Mouse (Mus musculus) fat pad, adult 2 months (tissue): ENCODE data around the gene Lta.

Experiments used
- DNase-seq: peaks from one replicate; pipeline ENCODE4 v3.0.0-alpha.2; 2011; ENCODE audit warnings: low read depth, low spot score; ENCODE audit errors: extremely low read depth

Gene Lta

DNA sequence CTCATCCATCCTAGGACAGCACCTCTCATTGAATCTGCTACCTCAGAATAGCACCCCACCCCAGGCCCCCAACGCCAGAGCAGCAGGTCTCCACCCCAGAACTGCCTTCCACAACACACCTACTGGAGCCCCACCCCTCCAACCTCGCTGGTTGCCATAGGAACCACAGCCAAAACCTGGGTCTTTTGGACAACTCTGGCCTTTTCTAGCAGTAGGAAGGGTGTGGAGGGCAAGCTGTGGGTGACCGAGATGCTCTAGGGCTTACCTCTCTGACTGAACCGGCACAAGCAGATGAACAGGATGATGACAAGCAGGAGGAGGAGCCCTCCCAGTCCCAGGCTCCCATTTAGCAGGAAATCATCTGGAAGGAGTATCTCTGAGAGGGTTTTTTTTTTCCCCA is 18.5 kb downstream of the Lta start:
- DNase-seq = no peak

GRCm38 (mm10) chr17:35185639-35186611 is 19.2 kb downstream of the Lta start:
- no peak for DNase-seq

DNA sequence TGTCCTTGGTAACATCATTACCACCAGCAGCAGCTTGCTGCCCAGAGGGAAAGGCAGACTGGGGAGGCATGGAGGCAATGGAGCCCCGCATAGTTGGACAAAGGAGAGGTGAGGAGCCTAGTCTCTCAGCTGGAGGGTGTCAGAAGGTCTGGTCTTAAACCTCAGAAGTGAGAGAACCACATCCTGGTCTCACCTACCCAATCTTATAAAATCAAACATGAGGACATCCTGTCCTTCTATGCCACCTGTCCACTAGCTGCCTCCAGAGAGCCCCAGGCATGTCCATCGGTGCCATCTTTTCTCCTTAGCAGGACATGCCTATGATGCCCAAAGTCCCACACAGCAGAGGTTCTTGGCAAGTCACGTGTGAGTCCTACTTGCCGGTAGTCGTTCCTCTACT is 25.1 kb downstream of the Lta start:
- DNase-seq = no peak

- no peak for DNase-seq
These were observed 26.6 kb downstream of the Lta start for GRCm38 (mm10) chr17:35178528-35178927.

DNA sequence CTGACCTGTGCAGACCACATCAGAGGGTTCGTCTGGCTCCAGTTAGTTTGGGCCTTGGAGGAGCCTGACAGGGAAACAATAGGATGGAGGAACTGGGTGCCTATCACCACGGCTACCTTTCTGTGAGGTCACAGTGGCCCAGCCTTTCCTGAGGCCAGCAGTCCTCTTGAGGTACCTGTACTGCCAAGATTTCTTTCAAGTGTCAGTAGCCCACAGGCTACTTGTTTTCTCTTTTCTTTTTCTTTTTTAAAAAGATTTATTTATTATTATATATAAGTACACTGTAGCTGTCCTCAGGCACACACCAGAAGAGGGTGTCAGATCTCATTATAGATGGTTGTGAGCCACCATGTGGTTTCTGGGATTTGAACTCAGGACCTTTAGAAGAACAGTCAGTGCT is 29.2 kb downstream of the Lta start, which contains the start of gene Aif1:
Gene Aif1 (minus strand): TSS at position 101 of the 400 bp plus-strand sequence.
- DNase-seq = no peak

GRCm38 (mm10) chr17:35175382-35175781 is 29.8 kb downstream of the Lta start:
- no peak for DNase-seq

- DNase-seq = no peak
These were observed 30.8 kb downstream of the Lta start for GRCm38 (mm10) chr17:35174201-35174977.

DNA sequence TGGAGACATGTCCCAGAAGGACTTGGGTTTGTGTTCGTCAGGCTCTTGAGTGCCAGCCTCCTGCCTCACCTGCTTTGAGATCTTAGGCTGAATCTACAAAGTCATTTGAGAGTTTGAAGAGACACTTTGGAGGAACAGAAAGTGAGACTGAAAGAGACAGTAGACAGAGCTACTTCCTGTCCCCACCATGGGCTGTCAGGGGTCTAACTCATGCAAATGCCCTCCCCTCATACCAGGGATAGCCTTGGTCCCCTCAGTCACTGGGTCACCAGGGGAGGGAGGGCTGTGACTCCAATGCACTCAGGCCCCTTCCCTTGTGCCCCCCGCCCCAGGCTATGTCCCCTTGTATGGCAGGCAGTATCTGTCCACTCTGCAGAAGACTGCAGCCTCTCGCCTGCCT is 31.8 kb downstream of the Lta start:
- no peak for DNase-seq

DNA sequence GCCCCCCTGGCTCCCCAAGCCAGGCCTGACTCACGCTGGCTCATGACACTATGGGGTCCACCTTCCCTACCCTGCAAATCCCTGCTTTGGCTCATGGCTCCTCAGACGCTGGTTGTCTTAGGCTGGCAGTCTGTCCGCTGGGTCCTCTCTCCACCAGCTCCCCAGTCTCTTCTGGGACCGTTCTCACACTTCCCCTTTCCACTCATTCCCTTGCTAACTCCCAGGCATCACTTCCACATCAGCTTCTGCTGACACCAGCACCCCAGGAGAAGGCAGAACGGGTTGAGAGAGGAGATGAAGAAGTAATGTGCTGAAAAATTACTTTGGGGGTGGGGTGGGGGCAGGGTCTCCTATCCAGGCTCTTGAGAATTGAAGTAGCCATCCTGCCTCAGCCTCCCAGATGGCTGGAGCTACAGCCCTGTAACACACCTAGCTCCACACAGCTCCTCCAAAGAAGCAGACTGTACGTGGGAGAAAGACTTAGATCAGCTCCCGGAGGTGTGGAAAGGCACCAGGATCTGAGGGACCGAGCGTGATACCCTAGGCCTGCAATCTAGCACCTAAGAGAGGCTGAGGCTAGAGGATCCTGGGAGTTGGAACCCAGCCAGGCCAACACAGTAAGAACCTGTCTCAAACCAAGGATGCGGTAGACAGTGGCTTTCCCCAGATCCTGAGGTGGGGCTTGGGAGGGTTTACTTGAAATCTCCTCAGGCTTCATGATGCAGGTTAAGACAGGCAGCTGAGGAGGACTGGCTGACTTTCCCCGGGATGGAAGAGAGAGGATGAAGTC is 32.5 kb downstream of the Lta start:
- no peak for DNase-seq

- no peak for DNase-seq
These were observed 36.5 kb downstream of the Lta start for GRCm38 (mm10) chr17:35168541-35169207.

DNA sequence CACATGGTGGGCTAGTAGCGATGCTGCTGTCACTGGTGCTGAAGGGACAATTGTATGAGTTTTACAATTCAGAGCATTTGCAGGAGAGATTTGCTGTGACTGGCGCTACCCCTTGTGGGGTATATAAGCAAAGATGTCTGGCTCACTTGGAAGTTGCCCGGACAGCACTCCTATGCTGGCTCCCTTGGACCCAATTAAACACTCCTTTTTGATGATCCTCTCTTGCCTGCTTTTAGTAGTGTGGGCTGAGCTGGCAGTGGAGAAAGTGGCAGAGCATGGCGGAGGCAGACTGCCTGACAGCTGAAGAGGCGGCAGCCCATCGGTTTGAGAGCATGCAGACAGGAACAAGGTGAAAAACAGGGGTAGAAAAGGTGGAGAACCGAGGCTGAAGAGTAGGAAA is 37.4 kb downstream of the Lta start:
- DNase-seq = no peak

DNA sequence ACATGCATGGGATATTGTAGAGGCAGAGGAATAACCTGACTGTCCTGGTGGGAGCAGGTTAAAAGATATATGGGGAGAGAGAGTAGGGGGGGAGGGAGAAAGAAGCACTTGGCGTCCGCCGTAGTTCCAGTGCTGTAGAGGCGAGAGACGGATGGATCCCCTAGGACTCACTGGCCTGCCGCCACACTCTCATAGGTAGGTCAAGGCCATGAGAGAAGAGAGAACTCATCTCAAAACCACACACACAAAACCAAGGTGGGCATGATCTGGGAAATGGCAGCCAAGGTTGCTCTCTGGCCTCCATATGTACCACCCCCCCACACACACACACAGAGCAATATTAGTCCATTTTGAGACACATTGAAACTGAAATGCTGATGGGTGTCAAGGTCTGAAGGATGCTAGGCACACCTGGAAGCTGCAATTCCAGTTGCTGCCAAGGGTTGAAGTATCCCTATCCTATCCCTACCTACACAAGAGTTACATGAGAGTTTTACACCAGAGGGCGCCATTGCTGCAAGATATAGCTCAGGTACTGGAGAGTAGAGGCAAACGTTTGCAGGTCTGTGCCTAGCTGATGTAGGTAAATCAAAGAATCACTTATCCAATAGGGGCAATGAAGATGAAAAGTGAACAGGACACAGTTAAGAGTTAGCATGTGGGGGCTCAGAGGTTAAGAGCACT is 38.7 kb downstream of the Lta start:
- no peak for DNase-seq

GRCm38 (mm10) chr17:35165451-35166155 is 39.5 kb downstream of the Lta start:
- DNase-seq = no peak

GRCm38 (mm10) chr17:35164568-35165450 is 40.3 kb downstream of the Lta start, which contains the start of gene Prrc2a:
Prrc2a (minus strand) TSS chr17:35164897.
- DNase-seq = peak; percentile 96

DNA sequence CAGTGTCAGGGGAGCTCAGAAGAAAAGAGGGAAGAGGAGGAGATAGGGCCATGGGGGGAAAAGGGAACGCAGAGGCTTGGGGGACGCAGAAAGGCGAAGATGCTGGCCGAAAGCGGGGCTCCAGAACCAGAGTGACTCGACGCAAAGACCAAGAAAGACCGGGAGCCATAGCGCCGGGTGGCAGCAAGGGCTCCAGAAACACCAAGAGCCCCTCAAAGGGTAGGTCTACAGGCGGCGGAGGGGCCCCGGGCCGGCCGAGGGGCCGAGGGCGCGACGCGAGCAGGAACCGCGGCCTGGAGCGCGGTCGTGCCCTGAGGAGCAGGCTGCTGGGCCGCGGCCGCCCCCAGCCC is 41.0 kb downstream of the Lta start:
- no peak for DNase-seq

DNA sequence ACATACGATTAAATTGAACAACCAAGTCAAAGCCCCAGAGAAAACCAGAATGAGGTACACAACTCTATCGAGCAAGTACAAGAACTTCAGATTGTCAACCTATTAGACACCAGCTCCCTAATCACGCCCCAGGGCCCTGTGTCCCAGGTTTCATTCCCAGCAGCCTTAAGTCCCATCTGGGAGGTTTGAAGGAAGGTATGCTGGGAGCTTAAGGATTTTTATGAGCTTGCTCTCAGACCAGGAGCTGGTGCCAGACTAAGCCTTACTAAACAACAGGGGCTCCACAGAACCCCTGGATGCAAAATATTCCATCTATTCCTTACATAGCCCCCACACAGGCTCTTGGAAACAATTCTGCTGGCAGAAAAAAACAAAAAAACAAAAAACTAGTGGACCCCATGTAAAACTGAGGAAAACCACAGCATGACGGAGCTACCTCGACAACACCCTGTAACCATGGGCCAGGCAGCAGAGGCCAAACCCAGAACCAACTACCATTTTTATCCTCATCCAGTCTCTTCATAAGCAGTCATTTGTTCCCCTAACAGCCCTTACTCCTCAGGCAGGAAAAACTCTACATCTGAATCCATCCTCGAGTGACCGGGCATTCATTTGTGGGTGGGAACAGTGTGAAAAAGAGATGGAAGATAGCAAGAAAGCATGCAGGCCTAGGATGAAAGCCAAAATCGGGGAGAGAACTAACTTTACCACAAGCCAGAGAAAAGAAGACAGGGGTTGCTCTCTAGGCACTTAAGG is 41.6 kb downstream of the Lta start:
- DNase-seq = no peak

DNA sequence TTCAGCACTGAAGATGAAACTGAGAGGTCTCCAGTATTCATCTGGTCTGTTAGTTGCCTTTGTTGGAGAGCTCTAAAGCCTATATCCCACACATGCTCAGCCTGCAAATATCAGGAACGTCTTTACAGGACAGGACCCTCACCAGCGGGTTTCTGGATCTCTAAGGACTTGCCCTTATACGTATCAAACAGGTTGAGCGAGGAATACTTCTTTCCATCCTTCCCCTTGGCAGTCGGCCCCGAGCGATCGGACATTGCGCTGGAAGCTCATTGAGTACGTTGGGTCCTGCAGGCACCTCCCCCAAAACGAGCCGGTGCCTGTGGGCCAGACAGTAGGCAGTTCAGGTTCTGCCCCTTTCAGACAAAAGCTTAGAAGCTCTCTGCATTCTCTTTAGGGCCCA is 42.4 kb downstream of the Lta start:
- DNase-seq = no peak

GRCm38 (mm10) chr17:35162121-35162520 is 43.0 kb downstream of the Lta start:
- no peak for DNase-seq
